Mouse (Mus musculus): ENCODE data around the gene Itgax. TPM values are rescaled to one million over a fixed set of nuclear protein-coding genes. Genes with fewer than 3 reads are reported as not detected.

The Itgax gene
- polyA plus RNA-seq (2012; rRNA removed): 0.08 and 0.22 TPM in 2 replicates

- no peak for TF ChIP-seq CTCF (IDR thresholded peaks at IDR 0.05; ENCODE audit: borderline replicate concordance, extremely low read depth, insufficient read depth, insufficient read length)
- no peak for TF ChIP-seq POLR2A (IDR thresholded peaks at IDR 0.05; ENCODE audit: borderline replicate concordance, extremely low read depth, insufficient read depth, insufficient read length, poor library complexity, severe bottlenecking)
- DNase-seq (ENCODE audit: low read depth): no peak
Measured at GRCm38 (mm10) chr7:128128741-128129720, at the start of gene Itgax. TSS of gene Itgax (plus strand) at chr7:128129547.

GRCm38 (mm10) chr7:128080012-128080411, 49.3 kb upstream of the Itgax start:
- no peak for TF ChIP-seq POLR2A (IDR thresholded peaks at IDR 0.05; ENCODE audit: borderline replicate concordance, extremely low read depth, insufficient read depth, insufficient read length, poor library complexity, severe bottlenecking)
- no peak for TF ChIP-seq CTCF (IDR thresholded peaks at IDR 0.05; ENCODE audit: borderline replicate concordance, extremely low read depth, insufficient read depth, insufficient read length)
- no peak for DNase-seq (ENCODE audit: low read depth)

DNA sequence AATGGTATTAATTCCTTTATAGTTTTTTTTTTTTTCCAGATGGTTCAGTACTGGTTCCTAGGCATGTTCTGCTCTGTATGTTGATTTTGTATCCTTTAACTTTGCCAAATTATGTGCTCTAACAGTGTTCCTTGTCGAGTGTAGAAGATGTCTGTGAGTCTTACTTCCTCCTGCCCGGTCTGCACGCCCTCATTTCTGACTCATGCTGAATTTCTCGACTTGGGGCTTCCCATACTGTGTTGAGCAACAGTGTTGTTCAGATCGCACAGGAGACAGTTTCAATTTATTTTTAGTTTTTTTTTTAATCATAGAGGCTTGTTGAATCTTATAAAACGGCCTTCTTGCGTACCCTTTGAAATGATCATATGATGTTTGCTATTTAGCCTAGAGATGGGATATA, 40.2 kb upstream of the Itgax start:
- no peak for DNase-seq (ENCODE audit: low read depth)
- TF ChIP-seq CTCF (IDR thresholded peaks at IDR 0.05; ENCODE audit: borderline replicate concordance, extremely low read depth, insufficient read depth, insufficient read length) (no peak), POLR2A (IDR thresholded peaks at IDR 0.05; ENCODE audit: borderline replicate concordance, extremely low read depth, insufficient read depth, insufficient read length, poor library complexity, severe bottlenecking) (no peak)

- DNase-seq (ENCODE audit: low read depth): no peak
- TF ChIP-seq CTCF (IDR thresholded peaks at IDR 0.05; ENCODE audit: borderline replicate concordance, extremely low read depth, insufficient read depth, insufficient read length) (no peak), POLR2A (IDR thresholded peaks at IDR 0.05; ENCODE audit: borderline replicate concordance, extremely low read depth, insufficient read depth, insufficient read length, poor library complexity, severe bottlenecking) (no peak)
Measured at GRCm38 (mm10) chr7:128098135-128098534, 31.2 kb upstream of the Itgax start.

DNA sequence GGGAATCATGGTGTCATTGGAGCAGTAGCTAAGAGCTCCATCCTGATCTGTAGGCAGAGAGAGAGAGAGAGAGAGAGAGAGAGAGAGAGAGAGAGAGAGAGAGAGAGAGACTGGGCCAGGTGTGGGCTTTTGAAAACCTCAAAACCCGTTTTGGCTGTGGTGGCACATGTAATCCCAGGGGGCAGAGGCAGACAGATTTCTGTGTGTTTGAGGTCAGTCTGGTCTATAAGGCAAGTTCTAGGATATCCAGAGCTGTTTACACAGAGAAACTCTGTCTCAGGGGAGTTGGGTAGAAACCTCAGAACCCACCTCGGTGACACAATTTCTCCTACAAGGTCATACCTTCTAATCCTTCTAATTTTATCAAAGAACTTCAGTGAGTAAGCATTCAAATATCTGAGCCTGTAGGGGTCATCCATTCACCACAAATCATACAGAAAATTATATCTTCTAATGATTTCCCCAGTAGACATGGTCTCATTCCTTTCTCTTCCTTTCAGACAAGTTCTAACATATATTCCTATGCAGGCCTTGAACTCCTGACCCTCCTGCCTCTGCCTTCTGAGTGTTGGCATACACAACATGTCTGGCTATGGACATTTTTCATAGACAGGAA, 28.5 kb upstream of the Itgax start:
- no peak for DNase-seq (ENCODE audit: low read depth)
- TF ChIP-seq POLR2A (IDR thresholded peaks at IDR 0.05; ENCODE audit: borderline replicate concordance, extremely low read depth, insufficient read depth, insufficient read length, poor library complexity, severe bottlenecking): no peak
- no peak for TF ChIP-seq CTCF (IDR thresholded peaks at IDR 0.05; ENCODE audit: borderline replicate concordance, extremely low read depth, insufficient read depth, insufficient read length)

GRCm38 (mm10) chr7:128105246-128105645, 24.1 kb upstream of the Itgax start:
- TF ChIP-seq POLR2A (IDR thresholded peaks at IDR 0.05; ENCODE audit: borderline replicate concordance, extremely low read depth, insufficient read depth, insufficient read length, poor library complexity, severe bottlenecking): no peak
- TF ChIP-seq CTCF (IDR thresholded peaks at IDR 0.05; ENCODE audit: borderline replicate concordance, extremely low read depth, insufficient read depth, insufficient read length): no peak
- peak; percentile 39 for DNase-seq (ENCODE audit: low read depth)

- no peak for TF ChIP-seq CTCF (IDR thresholded peaks at IDR 0.05; ENCODE audit: borderline replicate concordance, extremely low read depth, insufficient read depth, insufficient read length)
- TF ChIP-seq POLR2A (IDR thresholded peaks at IDR 0.05; ENCODE audit: borderline replicate concordance, extremely low read depth, insufficient read depth, insufficient read length, poor library complexity, severe bottlenecking): no peak
- DNase-seq (ENCODE audit: low read depth): no peak
Measured at GRCm38 (mm10) chr7:128107462-128107861, 21.9 kb upstream of the Itgax start.

DNA sequence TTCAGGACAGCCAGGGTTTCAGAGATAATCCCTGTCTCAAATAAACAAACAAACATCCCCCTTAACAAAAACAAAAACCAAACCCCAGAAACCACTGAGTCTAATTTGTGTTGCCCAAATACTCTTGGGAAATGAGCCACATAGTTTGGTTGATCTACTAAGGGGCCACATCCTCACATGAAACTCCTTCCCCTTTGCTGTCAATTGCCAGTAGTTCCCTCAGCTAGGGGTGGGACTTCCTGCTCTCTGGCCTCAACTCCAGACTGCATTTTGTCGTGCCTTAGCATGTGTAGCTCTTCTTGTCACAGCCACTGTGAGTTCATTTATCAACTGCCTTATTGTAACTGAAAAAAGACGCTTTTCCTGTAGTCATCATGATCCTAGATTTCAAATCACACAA, 19.0 kb upstream of the Itgax start:
- no peak for DNase-seq (ENCODE audit: low read depth)
- TF ChIP-seq POLR2A (IDR thresholded peaks at IDR 0.05; ENCODE audit: borderline replicate concordance, extremely low read depth, insufficient read depth, insufficient read length, poor library complexity, severe bottlenecking) (no peak), CTCF (IDR thresholded peaks at IDR 0.05; ENCODE audit: borderline replicate concordance, extremely low read depth, insufficient read depth, insufficient read length) (no peak)

DNA sequence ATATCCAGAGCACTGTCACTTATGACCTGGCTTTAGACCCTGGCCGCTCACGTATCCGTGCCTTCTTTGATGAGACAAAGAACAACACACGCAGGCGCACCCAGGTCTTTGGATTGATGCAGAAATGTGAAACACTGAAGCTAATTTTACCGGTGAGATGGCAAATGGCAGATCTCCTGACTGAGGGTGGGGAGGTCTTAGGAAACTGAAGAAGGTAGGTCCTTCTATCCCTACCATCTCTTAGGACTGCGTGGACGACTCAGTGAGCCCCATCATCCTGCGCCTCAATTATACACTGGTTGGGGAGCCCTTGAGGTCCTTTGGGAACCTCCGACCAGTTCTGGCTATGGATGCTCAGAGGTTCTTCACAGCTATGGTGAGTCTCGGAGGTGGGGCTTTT, 17.2 kb upstream of the Itgax start:
- TF ChIP-seq POLR2A (IDR thresholded peaks at IDR 0.05; ENCODE audit: borderline replicate concordance, extremely low read depth, insufficient read depth, insufficient read length, poor library complexity, severe bottlenecking) (no peak), CTCF (IDR thresholded peaks at IDR 0.05; ENCODE audit: borderline replicate concordance, extremely low read depth, insufficient read depth, insufficient read length) (no peak)
- DNase-seq (ENCODE audit: low read depth): no peak

DNA sequence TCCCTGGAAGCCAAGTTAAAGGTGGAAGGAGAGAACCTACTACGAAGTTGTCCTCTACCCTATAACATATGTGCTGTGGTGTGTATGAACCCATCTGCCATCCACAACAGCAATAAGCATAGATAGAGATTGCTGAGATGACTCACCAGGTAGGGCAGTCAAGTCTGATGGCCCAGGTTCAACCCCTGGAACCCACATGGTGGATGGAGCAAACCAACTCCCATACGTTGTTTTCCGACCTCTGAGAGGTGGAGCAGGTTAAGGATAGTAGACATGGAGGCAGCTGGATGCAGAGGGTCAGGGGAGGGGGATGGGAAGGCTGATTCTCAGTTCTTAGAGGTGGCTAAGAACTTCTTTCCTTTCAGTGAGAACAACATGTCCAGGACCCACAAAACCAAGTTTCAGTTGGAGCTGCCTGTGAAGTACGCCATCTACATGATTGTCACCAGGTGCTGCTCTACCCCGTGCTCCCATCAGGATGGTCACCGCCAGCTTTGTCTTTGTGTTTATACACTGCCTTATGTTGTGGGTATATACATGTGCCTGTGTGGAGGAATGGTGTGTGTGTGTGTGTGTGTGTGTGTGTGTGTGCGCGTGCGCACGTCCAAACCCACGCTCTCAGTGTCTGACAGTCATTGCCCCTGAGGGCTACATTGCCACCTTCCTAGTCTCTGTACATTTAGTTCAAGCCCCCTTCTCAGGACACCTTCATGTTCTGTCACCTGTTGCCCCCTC, 14.8 kb upstream of the Itgax start:
- TF ChIP-seq POLR2A (IDR thresholded peaks at IDR 0.05; ENCODE audit: borderline replicate concordance, extremely low read depth, insufficient read depth, insufficient read length, poor library complexity, severe bottlenecking) (no peak), CTCF (IDR thresholded peaks at IDR 0.05; ENCODE audit: borderline replicate concordance, extremely low read depth, insufficient read depth, insufficient read length) (no peak)
- DNase-seq (ENCODE audit: low read depth): no peak

All from brain, embryonic 14.5 days (tissue).